In genomic region chr2:122160680-122161079, GRCm38 (mm10) we compare ENCODE assay signal across 8 mouse cellular contexts. TPM values are rescaled to one million over a fixed set of nuclear protein-coding genes. Genes with fewer than 3 reads are reported as not detected.
A peak's percentile ranks its signal among the peaks of the same experiment; 100 is the strongest.
DNase-seq lines count a peak whose midpoint lies in the region; ATAC-seq and TF ChIP-seq lines count a peak whose summit lies in the region.

Trim69 (plus strand) TSS chr2:122160700.

- no peaks in the 10 kb centered on the region for H3K9me3 ChIP-seq in E14TG2a.4 (ENCODE audit: low read length)
- no peaks in the 10 kb centered on the region for H3K9me3 ChIP-seq in forebrain, embryonic 12.5 days
- no peaks in the 10 kb centered on the region for H3K9me3 ChIP-seq in heart, embryonic 15.5 days (replicated peaks)
- no peaks in the 10 kb centered on the region for H3K9me3 ChIP-seq in liver, embryonic 16.5 days (replicated peaks; ENCODE audit: control insufficient read depth, low read length)
- no peaks in the 10 kb centered on the region for H3K9me3 ChIP-seq in neural tube, embryonic 14.5 days (ENCODE audit: control insufficient read depth, low read length)

- TF ChIP-seq CTCF in E14TG2a.4 (conservative IDR thresholded peaks at IDR 0.05; ENCODE audit: low read length), result peak; percentile 64

- peaks cover 32% of the 10 kb centered on the region for H3K4me1 ChIP-seq in E14TG2a.4 (replicated peaks; ENCODE audit: low read depth, low read length)
- no peaks in the 10 kb centered on the region for H3K4me1 ChIP-seq in forebrain, embryonic 12.5 days
- H3K4me1 ChIP-seq in heart, embryonic 15.5 days (replicated peaks), result peaks cover 25% of the 10 kb centered on the region
- H3K4me1 ChIP-seq in liver, embryonic 16.5 days (ENCODE audit: control insufficient read depth, low read depth, low read length), result peaks cover 5% of the 10 kb centered on the region
- no peaks in the 10 kb centered on the region for H3K4me1 ChIP-seq in neural tube, embryonic 14.5 days (ENCODE audit: control insufficient read depth, insufficient read depth, low read length)

- H3K4me2 ChIP-seq in forebrain, embryonic 12.5 days, result no peak within 1 kb of the TSS
- H3K4me2 ChIP-seq in heart, embryonic 15.5 days, result peak within 1 kb of the TSS; percentile 16; the same call in 1 of the 2 replicates
- no peak within 1 kb of the TSS for H3K4me2 ChIP-seq in liver, embryonic 16.5 days (ENCODE audit: low read depth, low read length)
- no peak within 1 kb of the TSS for H3K4me2 ChIP-seq in neural tube, embryonic 14.5 days (ENCODE audit: low read depth, low read length)

- 0 out of 2 replicates have a peak, but pooled peaks cover 6% of the 10 kb centered on the region for H3K27me3 ChIP-seq in E14TG2a.4 (ENCODE audit: insufficient read depth, low read length)
- H3K27me3 ChIP-seq in forebrain, embryonic 12.5 days, result no peaks in the 10 kb centered on the region
- no peaks in the 10 kb centered on the region for H3K27me3 ChIP-seq in heart, embryonic 15.5 days
- H3K27me3 ChIP-seq in liver, embryonic 16.5 days (ENCODE audit: control insufficient read depth, insufficient read depth, low read depth, low read length), result no peaks in the 10 kb centered on the region
- no peaks in the 10 kb centered on the region for H3K27me3 ChIP-seq in neural tube, embryonic 14.5 days (ENCODE audit: control insufficient read depth, insufficient read depth, low read length)

- no peak within 1 kb of the TSS for H3K27ac ChIP-seq in forebrain, embryonic 12.5 days
- H3K27ac ChIP-seq in heart, embryonic 15.5 days, result peak within 1 kb of the TSS; percentile 57
- no peak within 1 kb of the TSS for H3K27ac ChIP-seq in liver, embryonic 16.5 days (ENCODE audit: low read length)
- no peak within 1 kb of the TSS for H3K27ac ChIP-seq in neural tube, embryonic 14.5 days (ENCODE audit: low read depth, low read length)

- H3K36me3 ChIP-seq in E14TG2a.4 (ENCODE audit: insufficient read depth, low read length), result no peaks in the 10 kb centered on the region
- no peaks in the 10 kb centered on the region for H3K36me3 ChIP-seq in forebrain, embryonic 12.5 days (replicated peaks)
- H3K36me3 ChIP-seq in heart, embryonic 15.5 days, result no peaks in the 10 kb centered on the region
- no peaks in the 10 kb centered on the region for H3K36me3 ChIP-seq in liver, embryonic 16.5 days (ENCODE audit: control insufficient read depth, insufficient read depth)
- no peaks in the 10 kb centered on the region for H3K36me3 ChIP-seq in neural tube, embryonic 14.5 days (ENCODE audit: control insufficient read depth, insufficient read depth, low read length)

- H3K9ac ChIP-seq in forebrain, embryonic 12.5 days, result no peak within 1 kb of the TSS
- H3K9ac ChIP-seq in heart, embryonic 15.5 days, result no peak within 1 kb of the TSS
- H3K9ac ChIP-seq in liver, embryonic 16.5 days (ENCODE audit: low read depth, low read length), result no peak within 1 kb of the TSS
- no peak within 1 kb of the TSS for H3K9ac ChIP-seq in neural tube, embryonic 14.5 days (replicated peaks; ENCODE audit: low read depth, low read length)

- ATAC-seq in forebrain, embryonic 12.5 days (ENCODE audit: low FRiP score), result peak; percentile 61; the same call in 1 of the 2 replicates
- ATAC-seq in heart, embryonic 15.5 days (replicated peaks; ENCODE audit: insufficient number of reproducible peaks, insufficient read depth, low FRiP score, low read depth), result peak; percentile 62
- ATAC-seq in liver, embryonic 16.5 days (ENCODE audit: low read depth), result peak; percentile 28; the same call in 1 of the 2 replicates
- peak; percentile 46; the same call in 1 of the 2 replicates for ATAC-seq in neural tube, embryonic 14.5 days (ENCODE audit: low read depth)

- H3K4me3 ChIP-seq in E14TG2a.4 (replicated peaks; ENCODE audit: low read length), result 0 out of 2 replicates have a peak within 1 kb of the TSS, but pooled peaks have one; percentile 4
- H3K4me3 ChIP-seq in forebrain, embryonic 12.5 days (replicated peaks), result no peak within 1 kb of the TSS
- H3K4me3 ChIP-seq in heart, embryonic 15.5 days, result no peak within 1 kb of the TSS
- H3K4me3 ChIP-seq in liver, embryonic 16.5 days (ENCODE audit: low read depth, low read length), result no peak within 1 kb of the TSS
- H3K4me3 ChIP-seq in neural tube, embryonic 14.5 days (ENCODE audit: low read depth, low read length), result no peak within 1 kb of the TSS

- peak; percentile 70 for DNase-seq in c-Kit-positive CD71-negative TER-119-negative erythroid progenitor cells, embryonic 14.5 days (ENCODE audit: low read depth)
- peak; percentile 85 to 95 for DNase-seq in kidney, postnatal 36 days
- peak; percentile 89 for DNase-seq in testis, postnatal 10 days (ENCODE audit: low spot score)

- WGBS in forebrain, embryonic 12.5 days, result 48% methylated on average over 2 of the region's 2 CpGs
- WGBS in heart, embryonic 15.5 days, result 38% methylated on average over 2 of the region's 2 CpGs
- WGBS in liver, embryonic 16.5 days (ENCODE audit: insufficient replicate concordance), result 37% methylated on average over 2 of the region's 2 CpGs
- WGBS in neural tube, embryonic 14.5 days, result 44% methylated on average over 2 of the region's 2 CpGs

RNA-seq across cellular contexts. Expression of gene Trim69, which starts in this region (rescaled TPM):
- polyA plus RNA-seq in forebrain, embryonic 12.5 days (2016; fragmentation: Nextera tagmentation; extraction: Ambion mirVana), result not detected in 2 replicates
- polyA plus RNA-seq in heart, embryonic 15.5 days (2015; fragmentation: Nextera tagmentation; extraction: Ambion mirVana), result not detected in 2 replicates
- polyA plus RNA-seq in liver, embryonic 16.5 days (2015; fragmentation: Nextera tagmentation; extraction: Ambion mirVana), result 0.05 and 0.07 TPM in 2 replicates
- polyA plus RNA-seq in neural tube, embryonic 14.5 days (2014; fragmentation: Nextera tagmentation; extraction: Ambion mirVana), result not detected in 2 replicates

Comparison
In these comparisons a context has a peak if more than half of its experiments do, and no peak if none do; other contexts are left out.
1. Peak in ATAC-seq in forebrain, embryonic 12.5 days; RNA of the gene not detected or under 1 TPM.
2. Peak in ATAC-seq, H3K27ac ChIP-seq and H3K4me2 ChIP-seq in heart, embryonic 15.5 days; RNA of the gene not detected or under 1 TPM.
3. Peak in ATAC-seq in liver, embryonic 16.5 days; RNA of the gene not detected or under 1 TPM.
4. Peak in ATAC-seq in neural tube, embryonic 14.5 days; RNA of the gene not detected or under 1 TPM.